In the genomic region with DNA sequence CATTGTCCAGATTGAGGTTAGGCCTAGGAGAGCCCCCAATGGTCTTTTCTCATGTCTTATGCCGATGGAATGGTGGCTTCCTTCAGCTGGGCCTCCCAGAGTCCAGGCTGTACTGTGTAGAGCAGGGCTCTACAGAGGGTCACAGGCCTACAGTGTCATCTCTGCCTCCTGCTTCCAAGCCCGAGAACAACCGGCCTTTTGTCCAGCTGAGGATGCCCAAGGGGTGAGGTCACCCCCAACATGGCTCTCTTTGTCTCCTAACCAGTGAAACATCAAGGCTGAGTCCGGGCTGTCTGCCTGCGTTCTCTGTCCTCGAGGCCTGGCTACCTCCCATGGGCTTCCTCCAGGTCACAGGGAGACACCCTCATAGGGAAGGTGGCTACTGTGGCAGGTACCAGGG, we compare ENCODE assay signal across 11 mouse cellular contexts. TPM values are rescaled to one million over a fixed set of nuclear protein-coding genes. Genes with fewer than 3 reads are reported as not detected.
DNase-seq lines count a peak whose midpoint lies in the region; ATAC-seq and TF ChIP-seq lines count a peak whose summit lies in the region.
"Had no signal": no experiment of that assay in that cellular context is flagged by ENCODE, and none has a peak within 500 bp of the region (broad histone marks: within the 10 kb centered on the region; RNA-seq: fewer than 3 reads in every experiment).

No protein-coding gene starts in this region.

- peak overlapping the region; percentile 62; the same call in 1 of the 2 replicates for H3K27ac ChIP-seq in cortical plate, adult 2 months (ENCODE audit: insufficient read depth, low read length)
- H3K27ac ChIP-seq in limb, embryonic 14.5 days (replicated peaks; ENCODE audit: low read depth, low read length): peak overlapping the region; percentile 76
- H3K27ac ChIP-seq: gastrocnemius, adult 2 months had no signal

- peak; percentile 58 for DNase-seq in layer of hippocampus, adult 11-12 months (ENCODE audit: low spot score)
- DNase-seq in layer of hippocampus, postnatal 10 days (ENCODE audit: low spot score in 2 of 2): no peak
- peak; percentile 93 for DNase-seq in Muller cell, postnatal 12 days (ENCODE audit: inconsistent ontology term)
- DNase-seq in limb, embryonic 14.5 days (ENCODE audit: low spot score): no peak
- DNase-seq in urinary bladder, adult 18-20 months (ENCODE audit: low spot score in 2 of 2): no peak
- no peak for DNase-seq in spleen, adult 18-20 months
- DNase-seq: gastrocnemius, adult 2 months had no signal

- H3K4me3 ChIP-seq in cortical plate, adult 2 months (ENCODE audit: insufficient read depth, low read length): no peak overlapping the region
- H3K4me3 ChIP-seq in limb, embryonic 14.5 days (replicated peaks; ENCODE audit: low read length): no peak overlapping the region
- H3K4me3 ChIP-seq: gastrocnemius, adult 2 months; myocyte had no signal

- no peaks in the 10 kb centered on the region for H3K9me3 ChIP-seq in limb, embryonic 14.5 days (ENCODE audit: control insufficient read depth, low read length)
- H3K9me3 ChIP-seq: G1E had no signal

- TF ChIP-seq POLR2A in cortical plate, adult 2 months (IDR thresholded peaks at IDR 0.05; ENCODE audit: extremely low read depth, insufficient read depth, low read length): no peak
- no peak for TF ChIP-seq POLR2A in limb, embryonic 14.5 days (IDR thresholded peaks at IDR 0.05; ENCODE audit: borderline replicate concordance, extremely low read depth, insufficient read depth, insufficient read length)

- WGBS in limb, embryonic 14.5 days: 86% methylated on average over 6 of the region's 6 CpGs

- H3K36me3 ChIP-seq in limb, embryonic 14.5 days (ENCODE audit: control insufficient read depth, insufficient read depth, low read length): no peaks in the 10 kb centered on the region
- H3K36me3 ChIP-seq: G1E had no signal

- no peak for ATAC-seq in limb, embryonic 14.5 days (ENCODE audit: low FRiP score, low read depth)
- ATAC-seq: inflammation-experienced regulatory T-cells, adult 6 months had no signal

- H3K4me2 ChIP-seq in limb, embryonic 14.5 days (replicated peaks; ENCODE audit: low read depth, low read length, severe bottlenecking): no peak overlapping the region

- no peaks in the 10 kb centered on the region for H3K27me3 ChIP-seq in limb, embryonic 14.5 days (ENCODE audit: control insufficient read depth, insufficient read depth, low read length)

- no peak for TF ChIP-seq CTCF in cortical plate, adult 2 months (IDR thresholded peaks at IDR 0.05; ENCODE audit: extremely low read depth, insufficient read depth, low read length)

- H3K4me1 ChIP-seq in cortical plate, adult 2 months (ENCODE audit: control insufficient read depth, insufficient read depth, low read length): no peaks in the 10 kb centered on the region
- peaks cover 30% of the 10 kb centered on the region for H3K4me1 ChIP-seq in limb, embryonic 14.5 days (ENCODE audit: control insufficient read depth, insufficient read depth, low read length)

- H3K9ac ChIP-seq in limb, embryonic 14.5 days (ENCODE audit: low read depth, low read length, severe bottlenecking): no peak overlapping the region

RNA-seq across cellular contexts. Expression of a gene that starts 34.3 kb away (rescaled TPM):
- total RNA-seq in layer of hippocampus, postnatal 10 days (2021): 100 to 1,000 TPM; 110 to 124 TPM
- polyA plus RNA-seq in cortical plate, adult 2 months (2012; rRNA removed): 128 and 129 TPM in 2 replicates
- polyA plus RNA-seq in limb, embryonic 14.5 days (2012; rRNA removed): 209 and 309 TPM in 2 replicates
- 226 and 227 TPM in 2 replicates for polyA plus RNA-seq in limb, embryonic 14.5 days (2014; fragmentation: Nextera tagmentation; extraction: Ambion mirVana)

RNA-seq across cellular contexts. Expression of a gene that starts 44.9 kb away (rescaled TPM):
- total RNA-seq in layer of hippocampus, postnatal 10 days (2021): 1 to 10 TPM; 2.4 to 3.6 TPM
- 0.86 and 0.93 TPM in 2 replicates for polyA plus RNA-seq in cortical plate, adult 2 months (2012; rRNA removed)
- 52.7 and 74.9 TPM in 2 replicates for polyA plus RNA-seq in limb, embryonic 14.5 days (2012; rRNA removed)
- 30.4 and 32.3 TPM in 2 replicates for polyA plus RNA-seq in limb, embryonic 14.5 days (2014; fragmentation: Nextera tagmentation; extraction: Ambion mirVana)
- polyA plus RNA-seq: G1E; inflammation-experienced regulatory T-cells, adult 6 months had no signal

Comparison
In these comparisons a context has a peak if more than half of its experiments do, and no peak if none do; other contexts are left out.
1. DNase-seq: peak in layer of hippocampus, adult 11-12 months (single experiment) and Muller cell, postnatal 12 days (single experiment); none in layer of hippocampus, postnatal 10 days (0 of 2), limb, embryonic 14.5 days (single experiment), urinary bladder, adult 18-20 months (0 of 2) and spleen, adult 18-20 months (0 of 2).
2. RNA of a gene that starts 44.9 kb away (polyA plus RNA-seq): 30.4 to 74.9 TPM in limb, embryonic 14.5 days; 0.86 to 0.93 TPM in cortical plate, adult 2 months; every median in the first group is over 10 times any median in the second.